Mouse (Mus musculus) common myeloid progenitor, adult 5-6 weeks (primary cell): ENCODE measurements at regions not wholly inside any gene's neighbourhood (a gene's known extent, or its start where the extent isn't known, plus 50 kb on each side); places are given as distances from the start of the nearest gene placed in this dataset.
A peak's percentile ranks its signal among the peaks of the same experiment; 100 is the strongest.

ENCODE experiments used
- ATAC-seq: replicated peaks from 2 replicates; pipeline ENCODE4 v1.8.0; 2016; ENCODE audit warnings: low read depth, mild to moderate bottlenecking, moderate TSS enrichment, inconsistent platforms; ENCODE audit not compliant: poor library complexity, severe bottlenecking

GRCm38 (mm10) chr1:167905424-167905823, 216.4 kb downstream of the Lmx1a start:
- no peak for ATAC-seq

DNA sequence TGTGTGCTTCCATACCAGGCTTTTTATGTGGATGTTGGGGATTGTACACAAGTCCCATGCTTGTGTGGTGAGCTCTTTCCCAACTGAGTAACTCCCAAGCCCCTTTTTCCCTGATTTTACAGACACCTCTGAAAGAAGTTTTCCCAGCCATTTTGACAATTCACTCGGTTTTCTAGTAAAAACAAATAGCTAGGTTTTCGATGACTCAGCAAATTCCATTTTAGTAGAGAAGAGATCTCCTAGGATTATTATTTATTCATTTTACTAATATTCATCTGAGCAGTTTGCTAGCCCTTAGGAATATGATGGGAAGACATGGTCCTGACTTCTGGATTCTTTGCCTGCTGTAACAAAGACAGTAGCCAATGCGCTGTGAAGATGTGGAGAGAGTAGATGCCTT, 223.0 kb downstream of the Lmx1a start:
- no peak for ATAC-seq

DNA sequence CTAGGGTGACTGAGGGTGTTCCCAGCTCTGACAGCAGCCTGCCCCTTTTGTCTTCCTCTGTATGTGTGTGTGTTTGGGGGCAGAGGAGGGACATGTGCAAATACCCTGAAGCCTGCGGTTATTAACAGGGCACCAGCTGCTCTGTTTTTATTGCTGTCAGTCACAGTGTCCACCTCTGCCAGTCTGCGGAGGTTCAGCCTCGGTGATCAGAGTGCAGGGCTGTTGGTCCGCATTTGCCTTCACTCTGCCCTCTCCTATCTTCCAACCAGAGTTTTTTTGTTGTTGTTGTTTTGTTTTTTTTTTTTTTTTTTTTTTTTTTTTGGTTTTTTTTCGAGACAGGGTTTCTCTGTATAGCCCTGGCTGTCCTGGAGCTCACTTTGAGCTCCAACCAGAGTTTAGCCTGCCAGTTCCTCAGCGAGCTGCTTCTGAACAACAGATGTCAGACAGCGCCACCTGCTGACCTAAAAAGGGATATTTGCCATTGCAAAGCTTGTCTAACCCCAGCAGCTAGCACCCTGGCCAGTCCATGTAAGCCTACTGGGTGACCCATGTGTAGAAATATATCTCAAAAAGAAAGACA, 226.0 kb downstream of the Lmx1a start:
- ATAC-seq = peak; percentile 86

GRCm38 (mm10) chr1:167915578-167916275, 226.7 kb downstream of the Lmx1a start:
- no peak for ATAC-seq

DNA sequence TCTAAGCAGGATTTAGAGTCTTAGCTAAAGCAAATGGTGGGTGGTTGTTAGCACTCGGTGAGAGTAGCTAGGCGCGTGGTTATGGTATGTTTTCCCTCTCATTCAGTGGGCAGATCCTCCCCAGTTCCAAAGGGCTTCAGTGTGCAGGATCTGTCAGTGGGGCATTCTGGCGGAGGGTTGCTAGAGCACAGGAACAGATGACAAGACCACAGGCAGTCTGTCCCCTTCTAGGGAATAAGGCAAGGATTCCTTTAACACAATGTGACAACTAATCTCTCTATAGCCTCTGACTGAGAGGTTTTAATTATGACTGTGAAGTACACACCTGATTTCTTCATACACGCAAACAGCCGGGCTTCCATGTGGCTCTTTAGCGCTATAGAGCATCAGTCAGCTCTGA, 233.9 kb downstream of the Lmx1a start:
- no peak for ATAC-seq

DNA sequence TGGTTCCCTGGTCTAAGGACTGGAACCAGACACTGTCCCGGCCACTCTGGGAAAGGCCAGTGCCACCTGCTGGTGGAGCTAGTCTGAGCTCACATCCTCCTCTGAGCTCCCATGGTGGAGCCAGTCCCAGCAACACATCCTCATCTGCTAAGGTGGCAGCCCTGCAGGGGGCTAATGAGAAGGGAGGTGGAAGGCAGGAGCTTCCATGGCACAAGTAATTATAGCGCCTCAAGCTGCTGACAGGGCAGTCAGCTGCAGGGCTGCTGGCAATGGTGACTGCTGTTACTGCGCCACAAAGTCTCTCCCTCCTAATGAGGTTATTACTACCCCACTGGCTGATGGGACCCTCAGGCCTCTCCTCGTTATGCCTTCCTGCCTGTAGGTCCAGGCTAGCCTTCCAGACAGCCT, 239.0 kb downstream of the Lmx1a start:
- no peak for ATAC-seq

DNA sequence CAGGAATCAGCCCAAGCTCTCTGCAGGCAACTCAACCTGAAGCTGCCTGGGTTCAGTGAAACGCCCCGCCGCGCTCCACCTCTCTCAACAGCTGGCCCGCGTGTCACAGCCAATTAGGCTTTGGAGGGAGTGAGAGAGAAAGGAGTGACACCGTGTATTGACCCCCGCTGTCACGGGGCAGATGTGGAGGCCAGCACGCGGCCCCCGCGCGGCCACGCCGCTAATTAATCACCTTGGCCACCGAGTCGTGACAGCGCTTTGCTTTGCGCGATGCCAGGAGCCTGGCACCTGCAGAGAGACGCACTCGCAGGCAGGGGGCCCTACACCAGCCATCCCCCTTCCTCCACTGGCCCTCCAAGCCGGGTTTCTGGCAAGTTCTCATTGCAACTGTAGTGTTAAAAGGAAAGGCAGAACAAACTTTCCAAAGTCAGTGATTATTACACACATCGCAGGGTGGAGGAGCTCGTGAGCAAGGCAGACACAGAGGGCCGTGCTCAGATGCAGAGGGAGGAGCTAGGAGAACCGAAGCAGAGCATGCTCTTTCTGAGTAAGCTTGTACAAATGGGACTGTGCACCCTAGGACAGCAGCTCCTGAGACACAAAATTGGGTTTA, 240.8 kb downstream of the Lmx1a start:
- ATAC-seq = peak; percentile 52; the same call in 1 of the 2 replicates

DNA sequence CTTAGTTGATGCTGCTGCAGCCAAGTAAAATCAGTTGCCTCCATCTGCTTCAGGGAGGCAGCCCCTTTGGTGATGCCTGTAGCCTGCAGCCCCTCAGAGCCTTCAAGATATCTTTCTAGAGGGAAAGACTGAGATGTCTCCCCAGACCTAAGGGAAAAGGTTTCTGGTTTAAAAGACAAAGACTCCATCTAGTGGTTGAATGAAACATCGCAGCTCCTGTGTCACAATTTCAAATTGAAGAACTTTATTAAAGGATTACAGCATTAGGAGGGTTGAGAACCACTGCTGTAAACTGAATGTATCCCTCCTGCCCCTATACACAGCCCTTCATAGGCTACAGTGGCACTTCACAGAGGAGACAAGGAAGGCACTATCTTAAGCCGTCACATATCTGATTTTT, 243.1 kb downstream of the Lmx1a start:
- peak; percentile 58 for ATAC-seq

DNA sequence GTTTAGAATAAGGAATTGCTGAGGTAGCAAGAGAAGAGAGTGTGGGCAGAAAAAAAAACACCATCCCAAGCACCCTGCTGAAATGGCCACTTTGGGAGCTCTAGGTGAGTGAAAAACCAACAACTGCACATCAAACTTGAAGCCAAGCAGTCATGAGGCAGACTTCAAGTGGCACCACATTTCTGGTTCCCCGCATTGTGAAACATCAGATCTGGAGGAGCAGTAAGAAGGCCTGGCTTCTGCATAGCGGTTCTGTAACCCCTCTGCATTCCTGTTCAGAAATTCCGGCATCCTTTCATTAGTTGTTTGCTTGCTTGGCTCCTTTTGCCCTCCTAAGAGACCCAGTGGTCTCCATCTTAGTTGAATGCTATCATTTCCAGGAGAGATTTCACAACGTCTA, 247.7 kb downstream of the Lmx1a start:
- no peak for ATAC-seq

- no peak for ATAC-seq
Measured at GRCm38 (mm10) chr1:167938176-167938575, 249.1 kb downstream of the Lmx1a start.

GRCm38 (mm10) chr1:167942037-167942470, 253.0 kb downstream of the Lmx1a start:
- ATAC-seq = peak; percentile 72; the same call in 1 of the 2 replicates

DNA sequence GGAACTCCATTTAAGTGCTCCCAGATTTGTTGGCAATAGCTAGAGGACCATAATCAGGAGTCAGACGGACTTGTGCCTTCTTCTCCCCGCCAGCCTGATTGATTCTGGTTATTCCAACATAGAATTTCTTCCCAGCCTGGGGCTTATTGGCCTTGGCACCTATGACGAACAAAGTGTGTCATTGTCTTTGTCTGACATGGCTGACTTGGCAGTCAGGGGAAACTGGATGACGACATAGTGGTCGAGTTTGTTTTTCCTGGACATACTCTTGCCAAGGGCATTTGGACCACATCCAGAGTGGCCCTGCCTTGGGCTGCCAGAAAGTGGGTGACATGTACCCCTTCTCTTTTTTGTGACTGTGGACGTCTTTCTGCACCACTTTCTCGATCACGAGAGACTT, 254.1 kb downstream of the Lmx1a start:
- no peak for ATAC-seq

DNA sequence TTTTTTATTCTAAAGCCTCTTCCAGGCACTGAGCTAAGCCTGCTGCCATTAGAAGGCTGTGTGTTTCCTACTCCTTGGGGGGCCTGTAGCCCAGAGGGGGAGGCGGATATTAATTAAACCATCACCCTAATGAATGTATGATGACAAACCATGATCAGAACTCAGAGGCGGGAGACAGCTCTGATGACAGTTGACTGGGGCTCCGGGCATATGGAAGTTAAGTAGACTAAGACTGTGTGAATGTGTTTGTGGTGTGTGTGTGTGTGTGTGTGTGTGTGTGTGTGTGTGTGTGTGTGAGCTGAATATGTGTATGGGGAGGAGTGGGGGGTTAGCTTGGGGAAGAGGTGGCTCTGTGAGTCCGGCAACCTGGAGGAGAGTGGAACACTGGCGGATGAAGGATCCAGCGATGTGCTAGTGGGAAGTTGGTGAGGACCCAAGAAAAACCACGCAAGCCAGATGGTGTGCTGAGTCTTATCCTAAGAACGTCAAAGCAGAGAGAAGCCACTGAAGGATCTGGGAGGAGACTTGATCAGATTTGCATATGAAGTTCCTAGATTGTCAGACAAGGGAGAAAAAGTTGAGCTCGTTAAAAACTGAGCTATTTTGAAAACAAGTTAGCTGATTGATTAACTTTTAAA, 256.7 kb downstream of the Lmx1a start:
- ATAC-seq = no peak

GRCm38 (mm10) chr1:167947866-167948265, 258.8 kb downstream of the Lmx1a start:
- no peak for ATAC-seq

- no peak for ATAC-seq
Measured at GRCm38 (mm10) chr1:167951717-167952116, 262.7 kb downstream of the Lmx1a start.

DNA sequence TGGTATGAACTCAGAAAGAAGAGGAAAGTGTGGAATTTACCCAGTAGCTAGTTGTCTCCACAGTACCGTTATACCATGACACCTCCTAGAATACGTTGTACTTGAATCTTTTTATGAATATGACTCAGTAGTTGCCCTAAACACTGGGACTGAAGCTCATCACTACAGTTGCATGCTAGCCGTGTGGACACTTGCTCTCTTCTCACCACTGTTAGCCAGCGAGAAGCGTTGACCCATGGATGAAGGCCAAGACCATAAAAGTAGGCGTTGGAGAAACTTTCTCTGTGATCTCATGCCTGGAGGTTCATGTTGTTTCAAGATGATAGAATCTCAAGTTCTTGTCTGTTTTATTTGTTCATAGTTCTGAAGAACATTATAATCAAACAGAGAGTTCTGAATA, 269.5 kb downstream of the Lmx1a start:
- no peak for ATAC-seq

- no peak for ATAC-seq
Measured at GRCm38 (mm10) chr1:167969545-167969944, 280.5 kb downstream of the Lmx1a start.

DNA sequence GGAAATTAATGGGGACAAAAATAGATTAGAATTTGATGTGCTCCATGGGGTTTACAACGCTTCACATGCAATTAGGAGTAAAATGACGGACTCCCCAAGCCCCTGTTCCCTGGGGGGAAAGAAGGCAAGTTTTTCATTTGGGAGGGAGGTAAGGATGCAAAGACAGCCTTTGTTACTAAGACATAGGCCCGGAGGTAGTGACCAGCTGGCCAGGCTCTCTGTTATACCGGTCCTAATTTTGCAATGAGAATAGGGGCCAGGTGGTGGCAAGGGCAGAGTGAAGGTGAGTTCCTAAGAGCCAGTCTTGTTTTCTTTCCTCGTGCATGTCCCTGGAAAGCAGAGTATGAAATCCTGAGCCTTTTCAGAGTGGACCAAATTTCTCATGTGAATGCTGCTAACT, 280.9 kb downstream of the Lmx1a start:
- ATAC-seq = no peak

DNA sequence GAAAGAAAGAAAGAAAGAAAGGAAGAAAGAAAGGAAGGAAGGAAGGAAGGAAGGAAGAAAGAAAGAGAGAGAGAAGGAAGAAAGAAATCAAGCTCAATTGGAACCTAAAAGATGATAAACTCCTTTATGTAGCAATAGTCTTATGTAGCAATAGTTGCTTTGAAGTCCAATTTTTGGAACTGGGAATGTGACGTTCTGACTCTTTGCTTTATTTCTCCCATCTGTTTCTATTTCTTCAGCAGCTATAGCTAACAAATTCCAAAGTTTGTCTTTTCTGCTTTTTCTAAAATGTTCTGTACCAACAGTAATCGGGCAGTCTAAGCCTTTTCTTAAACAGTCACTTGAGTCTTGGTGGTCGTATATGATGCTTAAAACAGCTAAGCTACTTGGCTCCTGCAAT, 287.7 kb downstream of the Lmx1a start:
- no peak for ATAC-seq

DNA sequence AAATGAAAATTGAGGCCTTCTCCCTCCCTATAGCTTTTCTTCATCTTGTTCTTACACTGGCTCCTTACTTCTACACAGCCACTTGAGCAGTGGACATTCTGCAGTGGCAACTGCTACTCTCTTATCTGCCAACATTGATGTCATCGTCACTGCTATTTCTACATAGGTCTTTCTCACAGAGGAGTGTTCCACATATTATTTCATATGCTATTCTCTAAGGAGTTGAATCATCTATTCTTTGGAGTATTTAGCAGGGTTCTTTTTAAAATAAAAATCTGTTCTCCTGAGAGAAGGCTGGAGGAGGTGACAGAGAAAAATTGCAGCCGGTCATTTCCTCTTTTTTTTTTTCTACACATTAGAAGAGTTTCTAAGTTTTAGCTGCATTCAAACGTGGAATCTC, 290.1 kb downstream of the Lmx1a start:
- no peak for ATAC-seq

DNA sequence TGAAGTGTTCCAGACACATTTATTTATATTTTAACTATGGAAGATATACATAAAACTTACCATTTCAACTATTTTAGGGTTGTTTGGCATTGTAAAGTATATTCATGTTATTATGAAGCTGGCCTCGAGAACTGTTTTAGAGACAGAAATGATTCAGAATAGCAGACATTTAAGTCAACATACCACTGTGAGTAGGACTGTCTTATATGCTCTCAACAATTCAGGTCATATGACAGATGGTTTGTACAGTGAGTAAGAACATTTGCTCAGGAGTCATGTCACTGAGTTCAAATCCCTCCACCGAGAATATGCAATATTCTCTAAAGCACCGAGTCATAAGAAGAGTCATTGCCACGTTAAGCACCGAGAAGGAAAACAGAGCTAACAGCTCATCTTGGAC, 290.6 kb downstream of the Lmx1a start:
- no peak for ATAC-seq
